Mouse (Mus musculus): ENCODE data around the gene Telo2. TPM values are rescaled to one million over a fixed set of nuclear protein-coding genes. Genes with fewer than 3 reads are reported as not detected.

Telo2 gene
- polyA plus RNA-seq, 1 experiment from 2014 or later, result 41.7 TPM

DNA sequence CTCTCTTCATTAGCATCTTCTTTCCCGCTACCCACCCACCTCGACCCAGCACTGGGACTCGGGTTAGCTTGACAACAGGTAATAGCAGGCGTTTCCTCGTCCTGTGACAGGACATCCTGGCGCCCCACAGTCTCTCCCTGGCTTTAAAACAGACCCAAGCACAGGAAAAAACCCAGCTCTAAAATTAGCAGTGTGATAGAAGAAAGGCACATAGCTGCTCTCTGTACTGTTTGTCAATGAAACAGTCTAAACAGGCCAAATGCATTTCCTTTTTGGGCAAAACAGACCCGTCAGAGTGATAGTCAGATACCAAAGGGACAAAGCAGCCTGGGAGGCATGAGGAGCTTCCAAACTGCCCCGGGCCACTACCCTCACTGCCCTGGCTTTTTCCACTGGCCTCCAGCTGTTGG, 48.3 kb downstream of the Telo2 start:
- no peaks in the 10 kb centered on the region for H3K27me3 ChIP-seq (ENCODE audit: control insufficient read depth, insufficient read depth, low read length)
- H3K9ac ChIP-seq, result no peak overlapping the region
- no peak overlapping the region for H3K27ac ChIP-seq
- H3K36me3 ChIP-seq (replicated peaks; ENCODE audit: control insufficient read depth, insufficient read depth), result peaks cover 14% of the 10 kb centered on the region
- 82% methylated on average over 8 of the region's 8 CpGs for WGBS
- H3K4me3 ChIP-seq (replicated peaks; ENCODE audit: low read length), result no peak overlapping the region
- H3K9me3 ChIP-seq (ENCODE audit: control insufficient read depth, low read length), result no peaks in the 10 kb centered on the region
- H3K4me1 ChIP-seq (replicated peaks; ENCODE audit: control insufficient read depth, insufficient read depth, low read length), result no peaks in the 10 kb centered on the region
- no peak overlapping the region for H3K4me2 ChIP-seq (replicated peaks)
- DNase-seq (ENCODE audit: low spot score) (no peak), ATAC-seq (ENCODE audit: low FRiP score) (no peak)

DNA sequence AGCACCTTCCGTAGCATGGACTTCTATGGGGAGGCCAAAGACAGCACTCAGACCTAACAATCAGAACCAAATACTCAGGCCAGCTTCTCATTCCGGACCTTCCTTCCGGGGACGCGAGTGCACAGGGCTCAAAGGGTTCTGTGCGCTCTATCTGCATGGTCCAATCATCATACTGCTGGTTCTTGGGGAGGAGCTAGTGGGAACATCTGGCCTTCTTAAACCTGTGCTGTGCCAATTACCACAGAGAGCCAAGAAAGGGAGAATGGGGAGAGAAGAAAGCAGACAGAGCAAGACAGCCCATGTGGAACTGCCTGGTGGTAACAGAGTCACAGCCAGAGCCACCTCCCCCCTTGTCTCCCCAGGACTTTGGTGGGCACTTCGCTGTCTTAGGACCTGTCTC, 49.2 kb downstream of the Telo2 start:
- no peaks in the 10 kb centered on the region for H3K4me1 ChIP-seq (replicated peaks; ENCODE audit: control insufficient read depth, insufficient read depth, low read length)
- peaks cover 21% of the 10 kb centered on the region for H3K36me3 ChIP-seq (replicated peaks; ENCODE audit: control insufficient read depth, insufficient read depth)
- no peaks in the 10 kb centered on the region for H3K27me3 ChIP-seq (ENCODE audit: control insufficient read depth, insufficient read depth, low read length)
- no peak overlapping the region for H3K4me3 ChIP-seq (replicated peaks; ENCODE audit: low read length)
- H3K4me2 ChIP-seq (replicated peaks), result no peak overlapping the region
- no peak overlapping the region for H3K27ac ChIP-seq
- no peak overlapping the region for H3K9ac ChIP-seq
- DNase-seq (ENCODE audit: low spot score) (no peak), ATAC-seq (ENCODE audit: low FRiP score) (no peak)
- no peaks in the 10 kb centered on the region for H3K9me3 ChIP-seq (ENCODE audit: control insufficient read depth, low read length)
- WGBS, result 97% methylated on average over 7 of the region's 7 CpGs

DNA sequence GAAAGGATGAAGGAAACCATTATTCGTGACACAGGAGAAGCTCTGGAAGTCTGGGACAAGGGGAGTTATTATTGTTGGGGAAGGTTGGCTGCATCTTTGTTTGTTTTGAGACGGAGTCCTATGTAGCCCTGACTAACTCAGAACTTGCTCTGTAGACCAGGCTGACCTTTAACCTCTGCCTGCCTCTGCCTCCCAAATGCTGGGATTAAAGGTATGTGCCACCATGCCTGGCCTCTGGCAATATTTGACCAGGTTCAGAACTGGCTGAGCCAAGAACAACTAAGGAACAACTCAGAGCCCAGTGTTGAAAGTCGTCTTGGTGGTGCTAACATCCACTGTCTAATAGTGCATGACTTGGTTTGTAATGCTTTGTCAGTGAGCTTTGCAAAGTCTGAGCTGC, 50.6 kb downstream of the Telo2 start:
- WGBS, result 85% methylated on average over 3 of the region's 3 CpGs
- no peak for ATAC-seq (ENCODE audit: low FRiP score)

DNA sequence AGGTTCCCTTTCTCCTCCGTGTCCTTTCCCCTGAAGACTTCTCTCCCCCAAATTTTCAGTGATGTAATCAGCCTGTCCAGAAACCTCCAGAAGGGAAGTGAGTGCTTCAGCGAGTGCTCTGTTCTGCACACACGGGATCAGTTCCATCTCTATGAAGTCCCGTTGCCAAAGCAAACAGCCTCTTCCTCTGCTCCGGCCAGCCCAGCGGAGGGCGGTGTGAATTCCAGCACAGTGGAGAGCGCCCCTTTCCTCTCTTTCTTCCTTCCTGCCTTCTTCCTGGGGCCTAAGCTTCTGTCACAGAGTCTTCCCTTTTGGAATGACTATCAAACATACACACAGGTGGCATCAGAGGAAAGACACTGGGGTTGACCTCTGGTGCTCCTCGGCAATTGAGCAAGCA, 51.4 kb downstream of the Telo2 start:
- Histone ChIP-seq H3K4me3 (replicated peaks; ENCODE audit: low read length) (no peak overlapping the region), H3K27me3 (ENCODE audit: control insufficient read depth, insufficient read depth, low read length) (no peaks in the 10 kb centered on the region), H3K4me2 (replicated peaks) (no peak overlapping the region), H3K9me3 (ENCODE audit: control insufficient read depth, low read length) (no peaks in the 10 kb centered on the region), H3K4me1 (replicated peaks; ENCODE audit: control insufficient read depth, insufficient read depth, low read length) (no peaks in the 10 kb centered on the region), H3K27ac (no peak overlapping the region), H3K36me3 (replicated peaks; ENCODE audit: control insufficient read depth, insufficient read depth) (peaks cover 34% of the 10 kb centered on the region), H3K9ac (no peak overlapping the region)
- ATAC-seq (ENCODE audit: low FRiP score) (no peak), DNase-seq (ENCODE audit: low spot score) (no peak)
- 80% methylated on average over 9 of the region's 9 CpGs for WGBS

More for the DNA sequence above, 50.6 kb downstream of the Telo2 start:
- no peak overlapping the region for H3K9ac ChIP-seq
- H3K27ac ChIP-seq, result no peak overlapping the region
- no peaks in the 10 kb centered on the region for H3K27me3 ChIP-seq (ENCODE audit: control insufficient read depth, insufficient read depth, low read length)
- DNase-seq (ENCODE audit: low spot score), result no peak
- no peaks in the 10 kb centered on the region for H3K4me1 ChIP-seq (replicated peaks; ENCODE audit: control insufficient read depth, insufficient read depth, low read length)
- no peaks in the 10 kb centered on the region for H3K9me3 ChIP-seq (ENCODE audit: control insufficient read depth, low read length)
- no peak overlapping the region for H3K4me2 ChIP-seq (replicated peaks)
- peaks cover 30% of the 10 kb centered on the region for H3K36me3 ChIP-seq (replicated peaks; ENCODE audit: control insufficient read depth, insufficient read depth)
- H3K4me3 ChIP-seq (replicated peaks; ENCODE audit: low read length), result no peak overlapping the region

DNA sequence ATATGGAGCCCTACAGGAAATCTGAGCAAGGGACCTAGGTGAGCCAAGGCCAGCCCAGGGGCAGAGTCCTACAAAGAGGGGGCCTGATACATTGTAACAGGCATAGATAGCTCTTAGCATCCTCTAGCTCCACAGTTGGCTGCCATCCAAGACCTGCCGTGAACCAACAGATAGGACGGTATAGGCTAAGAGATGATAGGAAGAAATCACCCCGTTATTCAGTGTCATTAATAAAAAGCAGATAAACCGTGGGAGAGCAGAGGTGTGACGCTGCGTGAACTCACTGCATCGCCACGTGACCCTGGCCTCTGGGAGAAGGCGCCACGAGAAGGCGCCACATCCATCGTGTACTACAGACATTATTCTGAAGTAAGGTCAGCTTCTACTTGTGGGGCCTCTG, 51.9 kb downstream of the Telo2 start:
- Histone ChIP-seq H3K4me1 (replicated peaks; ENCODE audit: control insufficient read depth, insufficient read depth, low read length) (no peaks in the 10 kb centered on the region), H3K4me3 (replicated peaks; ENCODE audit: low read length) (no peak overlapping the region), H3K27ac (no peak overlapping the region), H3K36me3 (replicated peaks; ENCODE audit: control insufficient read depth, insufficient read depth) (peaks cover 34% of the 10 kb centered on the region; the same call in 1 of the 2 replicates), H3K4me2 (replicated peaks) (no peak overlapping the region), H3K9ac (no peak overlapping the region), H3K9me3 (ENCODE audit: control insufficient read depth, low read length) (no peaks in the 10 kb centered on the region), H3K27me3 (ENCODE audit: control insufficient read depth, insufficient read depth, low read length) (no peaks in the 10 kb centered on the region)
- ATAC-seq (ENCODE audit: low FRiP score) (no peak), DNase-seq (ENCODE audit: low spot score) (no peak)
- WGBS, result 90% methylated on average over 12 of the region's 12 CpGs

DNA sequence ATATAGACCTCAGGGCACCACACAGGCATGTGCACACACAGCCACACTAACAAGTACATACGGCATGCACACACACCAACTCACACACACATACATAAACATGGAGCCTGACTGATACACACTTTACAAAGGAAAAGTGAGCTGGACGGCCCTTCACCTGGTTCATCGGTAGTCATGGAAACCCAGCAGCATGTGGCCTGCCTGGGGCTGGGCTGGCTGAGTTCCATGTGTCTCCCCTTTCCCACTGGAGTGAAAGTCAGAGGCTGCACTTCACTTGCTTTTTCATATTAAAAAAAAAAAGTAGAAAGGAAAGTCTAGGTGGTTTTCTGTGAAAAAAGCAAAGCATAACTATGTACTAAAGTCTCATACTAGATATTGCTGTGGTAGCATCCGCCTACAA, 52.5 kb downstream of the Telo2 start:
- 85% methylated on average over 4 of the region's 4 CpGs for WGBS
- Histone ChIP-seq H3K9ac (no peak overlapping the region), H3K27me3 (ENCODE audit: control insufficient read depth, insufficient read depth, low read length) (no peaks in the 10 kb centered on the region), H3K4me2 (replicated peaks) (no peak overlapping the region), H3K36me3 (replicated peaks; ENCODE audit: control insufficient read depth, insufficient read depth) (peaks cover 38% of the 10 kb centered on the region), H3K4me1 (replicated peaks; ENCODE audit: control insufficient read depth, insufficient read depth, low read length) (no peaks in the 10 kb centered on the region), H3K9me3 (ENCODE audit: control insufficient read depth, low read length) (no peaks in the 10 kb centered on the region), H3K4me3 (replicated peaks; ENCODE audit: low read length) (no peak overlapping the region), H3K27ac (no peak overlapping the region)
- ATAC-seq (ENCODE audit: low FRiP score), result no peak
- no peak for DNase-seq (ENCODE audit: low spot score)

DNA sequence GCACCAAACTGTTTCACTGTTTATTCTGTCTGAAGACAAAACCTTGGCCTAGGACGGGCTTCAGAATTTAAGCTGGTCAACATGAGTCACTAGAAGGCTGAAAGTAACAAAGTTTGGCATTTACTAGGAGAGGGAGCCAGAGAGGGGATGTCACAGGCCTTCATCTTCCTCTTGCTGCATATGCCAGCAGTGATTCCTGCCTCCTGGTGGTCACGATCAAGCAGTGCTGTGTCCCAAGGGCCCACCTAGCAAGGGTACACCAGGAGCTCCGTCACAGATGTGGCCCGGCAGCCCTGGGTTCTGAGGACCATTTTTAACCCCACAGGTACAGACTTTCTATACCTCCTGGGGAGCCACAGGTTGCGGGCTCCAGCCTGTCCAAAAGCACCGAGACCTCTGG, 58.7 kb downstream of the Telo2 start:
- H3K36me3 ChIP-seq (replicated peaks; ENCODE audit: control insufficient read depth, insufficient read depth), result peaks cover 59% of the 10 kb centered on the region
- no peak overlapping the region for H3K4me2 ChIP-seq (replicated peaks)
- ATAC-seq (ENCODE audit: low FRiP score) (no peak), DNase-seq (ENCODE audit: low spot score) (no peak)
- H3K4me1 ChIP-seq (replicated peaks; ENCODE audit: control insufficient read depth, insufficient read depth, low read length), result no peaks in the 10 kb centered on the region
- H3K9ac ChIP-seq, result no peak overlapping the region
- no peak overlapping the region for H3K27ac ChIP-seq
- no peak overlapping the region for H3K4me3 ChIP-seq (replicated peaks; ENCODE audit: low read length)
- no peaks in the 10 kb centered on the region for H3K9me3 ChIP-seq (ENCODE audit: control insufficient read depth, low read length)
- no peaks in the 10 kb centered on the region for H3K27me3 ChIP-seq (ENCODE audit: control insufficient read depth, insufficient read depth, low read length)
- 91% methylated on average over 6 of the region's 6 CpGs for WGBS

DNA sequence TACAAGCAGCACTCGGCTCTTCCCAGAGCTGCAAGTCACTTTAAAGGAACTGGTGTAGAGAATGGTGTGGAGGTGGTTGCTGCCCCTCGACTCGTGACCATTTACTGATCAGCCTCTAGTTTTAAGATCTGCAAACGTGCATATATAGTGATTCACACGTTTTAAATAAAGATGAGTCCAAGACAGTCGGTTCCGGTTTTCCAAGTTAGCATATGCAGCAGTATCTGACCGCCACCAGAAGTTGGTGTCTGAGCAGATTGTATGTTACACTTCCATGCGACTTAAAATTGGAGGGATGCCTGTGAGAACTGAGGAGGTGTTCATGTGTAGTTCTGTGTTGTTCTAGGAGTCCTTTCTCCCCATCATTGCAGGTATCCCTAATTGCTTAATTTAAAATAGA, 62.5 kb downstream of the Telo2 start:
- H3K4me2 ChIP-seq (replicated peaks), result no peak overlapping the region
- WGBS, result 87% methylated on average over 9 of the region's 9 CpGs
- H3K27ac ChIP-seq, result no peak overlapping the region
- H3K4me3 ChIP-seq (replicated peaks; ENCODE audit: low read length), result no peak overlapping the region
- H3K4me1 ChIP-seq (replicated peaks; ENCODE audit: control insufficient read depth, insufficient read depth, low read length), result no peaks in the 10 kb centered on the region
- H3K36me3 ChIP-seq (replicated peaks; ENCODE audit: control insufficient read depth, insufficient read depth), result peaks cover 54% of the 10 kb centered on the region
- no peaks in the 10 kb centered on the region for H3K9me3 ChIP-seq (ENCODE audit: control insufficient read depth, low read length)
- H3K27me3 ChIP-seq (ENCODE audit: control insufficient read depth, insufficient read depth, low read length), result no peaks in the 10 kb centered on the region
- H3K9ac ChIP-seq, result no peak overlapping the region
- no peak for ATAC-seq (ENCODE audit: low FRiP score)
- no peak for DNase-seq (ENCODE audit: low spot score)

Measured in hindbrain, embryonic 14.5 days (tissue).